Mouse (Mus musculus) stomach, embryonic 16.5 days (tissue): ENCODE data around the gene Ugt1a9. TPM values are rescaled to one million over a fixed set of nuclear protein-coding genes. Genes with fewer than 3 reads are reported as not detected.

ENCODE experiments used
- ATAC-seq: fragments of 200-750 bp; cut with Nextera tagmentation; 2 replicates; pipeline ENCODE4 v1.8.0; 2017; ENCODE audit warnings: moderate number of reproducible peaks, moderate TSS enrichment; ENCODE audit not compliant: insufficient read depth, low FRiP score
- H3K27ac ChIP-seq: fragments of 300-500 bp; sonication (generic); 2 replicates; pipeline ENCODE4 v1.5.1; 2014; ENCODE audit warnings: low read length
- H3K27me3 ChIP-seq: fragments of 300-500 bp; sonication (generic); 2 replicates; pipeline ENCODE4 v1.6.1; 2014; ENCODE audit warnings: low read length, control low read depth, mixed read lengths; ENCODE audit not compliant: control insufficient read depth, insufficient read depth
- H3K36me3 ChIP-seq: fragments of 300-500 bp; sonication (generic); 2 replicates; pipeline ENCODE4 v1.6.1; 2014; ENCODE audit warnings: low read length; ENCODE audit not compliant: control insufficient read depth, insufficient read depth
- H3K4me1 ChIP-seq: fragments of 300-500 bp; sonication (generic); 2 replicates; pipeline ENCODE4 v1.6.1; 2014; ENCODE audit warnings: low read length, control low read depth, mixed read lengths; ENCODE audit not compliant: control insufficient read depth, insufficient read depth
- H3K4me2 ChIP-seq: fragments of 300-500 bp; sonication (generic); 2 replicates; pipeline ENCODE4 v1.6.1; 2014; ENCODE audit warnings: low read depth, low read length, mixed read lengths
- H3K4me3 ChIP-seq: fragments of 300-500 bp; sonication (generic); replicated peaks from 2 replicates; pipeline ENCODE4 v1.5.1; 2014; ENCODE audit warnings: mild to moderate bottlenecking, low read length
- H3K9ac ChIP-seq: fragments of 300-500 bp; sonication (generic); 2 replicates; pipeline ENCODE4 v1.6.1; 2014; ENCODE audit warnings: low read length
- H3K9me3 ChIP-seq: fragments of 300-500 bp; sonication (generic); replicated peaks from 2 replicates; pipeline ENCODE4 v1.6.1; 2016; ENCODE audit warnings: low read length, control low read depth; ENCODE audit not compliant: control insufficient read depth
- WGBS: fragments of 180-500 bp; shearing (Covaris S2); extraction: QIAGEN DNeasy Blood & Tissue Kit; methylation state at CpG from one replicate; pipeline ENCODE4 v1.1.7; 2014; 5-methylcytosine and 5-hydroxymethylcytosine counted together
- polyA plus RNA-seq: library from polyadenylated mRNA; unstranded; fragments of >200 nt; fragmentation: Nextera tagmentation; extraction: Ambion mirVana; gene quantifications from 2 replicates; pipeline ENCODE4 v1.2.1, GENCODE M21; 2015

Ugt1a9 gene
- polyA plus RNA-seq, 1 experiment from 2014 or later: 2.9 TPM

GRCm38 (mm10) chr1:88213061-88213460 is 142.5 kb downstream of the Ugt1a9 start:
- 78% methylated on average over 1 of the region's 1 CpGs for WGBS
- H3K9me3 ChIP-seq: peaks cover 58% of the 10 kb centered on the region
- no peak overlapping the region for H3K4me2 ChIP-seq

GRCm38 (mm10) chr1:88213766-88214461 is 143.3 kb downstream of the Ugt1a9 start:
- Histone ChIP-seq H3K4me1 (no peaks in the 10 kb centered on the region), H3K36me3 (no peaks in the 10 kb centered on the region), H3K4me3 (no peak overlapping the region), H3K9me3 (peaks cover 58% of the 10 kb centered on the region), H3K4me2 (no peak overlapping the region), H3K9ac (no peak overlapping the region), H3K27me3 (no peaks in the 10 kb centered on the region), H3K27ac (no peak overlapping the region)
- ATAC-seq: peak; percentile 18; the same call in 1 of the 2 replicates
- WGBS: 81% methylated on average over 2 of the region's 2 CpGs

More at GRCm38 (mm10) chr1:88213061-88213460, 142.5 kb downstream of the Ugt1a9 start:
- Histone ChIP-seq H3K27ac (no peak overlapping the region), H3K27me3 (no peaks in the 10 kb centered on the region), H3K4me3 (no peak overlapping the region), H3K36me3 (no peaks in the 10 kb centered on the region), H3K9ac (no peak overlapping the region), H3K4me1 (no peaks in the 10 kb centered on the region)
- no peak for ATAC-seq

- no peak for ATAC-seq
- H3K4me1 ChIP-seq: no peaks in the 10 kb centered on the region
- no peak overlapping the region for H3K9ac ChIP-seq
- WGBS: 77% methylated on average over 2 of the region's 2 CpGs
- no peak overlapping the region for H3K27ac ChIP-seq
- H3K4me2 ChIP-seq: no peak overlapping the region
- no peak overlapping the region for H3K4me3 ChIP-seq
- H3K9me3 ChIP-seq: peaks cover 58% of the 10 kb centered on the region
- H3K27me3 ChIP-seq: no peaks in the 10 kb centered on the region
- no peaks in the 10 kb centered on the region for H3K36me3 ChIP-seq
Measured at GRCm38 (mm10) chr1:88214462-88214952, 143.9 kb downstream of the Ugt1a9 start.

- Histone ChIP-seq H3K27me3 (no peaks in the 10 kb centered on the region), H3K36me3 (no peaks in the 10 kb centered on the region), H3K4me1 (no peaks in the 10 kb centered on the region), H3K9ac (no peak overlapping the region), H3K4me2 (no peak overlapping the region), H3K9me3 (peaks cover 58% of the 10 kb centered on the region), H3K4me3 (no peak overlapping the region), H3K27ac (no peak overlapping the region)
- no peak for ATAC-seq
- WGBS: 70% methylated on average over 10 of the region's 10 CpGs
Measured at GRCm38 (mm10) chr1:88215466-88216380, 145.1 kb downstream of the Ugt1a9 start.

GRCm38 (mm10) chr1:88216551-88216950 is 146.0 kb downstream of the Ugt1a9 start:
- peaks cover 55% of the 10 kb centered on the region for H3K9me3 ChIP-seq

GRCm38 (mm10) chr1:88217144-88217543 is 146.5 kb downstream of the Ugt1a9 start:
- Histone ChIP-seq H3K9ac (no peak overlapping the region), H3K4me3 (no peak overlapping the region), H3K9me3 (peaks cover 49% of the 10 kb centered on the region), H3K27ac (no peak overlapping the region), H3K4me2 (no peak overlapping the region), H3K27me3 (no peaks in the 10 kb centered on the region), H3K4me1 (no peaks in the 10 kb centered on the region), H3K36me3 (no peaks in the 10 kb centered on the region)
- ATAC-seq: no peak
- WGBS: 64% methylated on average over 2 of the region's 2 CpGs

More at GRCm38 (mm10) chr1:88216551-88216950, 146.0 kb downstream of the Ugt1a9 start:
- Histone ChIP-seq H3K9ac (no peak overlapping the region), H3K27me3 (no peaks in the 10 kb centered on the region), H3K4me3 (no peak overlapping the region), H3K36me3 (no peaks in the 10 kb centered on the region), H3K4me1 (no peaks in the 10 kb centered on the region), H3K27ac (no peak overlapping the region), H3K4me2 (no peak overlapping the region)
- WGBS: 56% methylated on average over 2 of the region's 2 CpGs
- no peak for ATAC-seq

- peaks cover 45% of the 10 kb centered on the region for H3K9me3 ChIP-seq
- H3K4me3 ChIP-seq: no peak overlapping the region
- H3K36me3 ChIP-seq: no peaks in the 10 kb centered on the region
- no peak overlapping the region for H3K9ac ChIP-seq
- H3K4me2 ChIP-seq: no peak overlapping the region
- H3K4me1 ChIP-seq: no peaks in the 10 kb centered on the region
- WGBS: 37% methylated on average over 3 of the region's 3 CpGs
- no peaks in the 10 kb centered on the region for H3K27me3 ChIP-seq
- no peak overlapping the region for H3K27ac ChIP-seq
- no peak for ATAC-seq
Measured at GRCm38 (mm10) chr1:88217576-88217975, 147.0 kb downstream of the Ugt1a9 start.

- Histone ChIP-seq H3K4me1 (no peaks in the 10 kb centered on the region), H3K27me3 (no peaks in the 10 kb centered on the region), H3K9ac (no peak overlapping the region), H3K27ac (no peak overlapping the region), H3K4me2 (no peak overlapping the region), H3K9me3 (peaks cover 41% of the 10 kb centered on the region), H3K36me3 (no peaks in the 10 kb centered on the region), H3K4me3 (no peak overlapping the region)
- WGBS: 73% methylated on average over 9 of the region's 9 CpGs
- no peak for ATAC-seq
Measured at GRCm38 (mm10) chr1:88218051-88218450, 147.5 kb downstream of the Ugt1a9 start.

- Histone ChIP-seq H3K27ac (no peak overlapping the region), H3K9me3 (peaks cover 35% of the 10 kb centered on the region), H3K4me3 (no peak overlapping the region), H3K36me3 (no peaks in the 10 kb centered on the region), H3K4me1 (no peaks in the 10 kb centered on the region), H3K27me3 (no peaks in the 10 kb centered on the region), H3K9ac (no peak overlapping the region), H3K4me2 (no peak overlapping the region)
- 50% methylated on average over 4 of the region's 4 CpGs for WGBS
- no peak for ATAC-seq
Measured at GRCm38 (mm10) chr1:88218591-88218990, 148.0 kb downstream of the Ugt1a9 start.
